Mouse (Mus musculus) adrenal gland, postnatal 10 days (tissue): Measurements from ENCODE around the gene Pms2. TPM values are rescaled to one million over a fixed set of nuclear protein-coding genes. Genes with fewer than 3 reads are reported as not detected.

ENCODE experiments used
- total RNA-seq, 2 experiments: library from RNA; stranded (reverse); gene quantifications; 2 replicates each; pipeline ENCODE4 v1.2.3; 2021

The Pms2 gene
- total RNA-seq, 2 experiments from 2014 or later, result 8.8 to 12.5 TPM

Other genes with a start within 250 kb of the Pms2 start
- gene Usp42, start 177.7 kb upstream of the Pms2 start, total RNA-seq, result 10 to 100 TPM; 11.2 to 13.4 TPM
- 10 to 100 TPM; 30.1 to 32.9 TPM for gene Eif2ak1, start 92.2 kb upstream of the Pms2 start, total RNA-seq
- not detected for gene Ankrd61, start 12.3 kb upstream of the Pms2 start, total RNA-seq
- gene Aimp2, start 117 bp upstream of the Pms2 start, total RNA-seq, result 10 to 100 TPM; 34.3 to 38.6 TPM
- gene Gm42421, start 18.2 kb downstream of the Pms2 start, total RNA-seq, result not detected
- gene Rsph10b, start 23.1 kb downstream of the Pms2 start, total RNA-seq, result 1 to 10 TPM in 1 of 2 experiments, under 1 TPM in 1; 0.78 to 1.2 TPM
- gene Ccz1, start 104.9 kb downstream of the Pms2 start, total RNA-seq, result 10 to 100 TPM; 56.7 to 56.9 TPM
- gene Ocm, start 116.7 kb downstream of the Pms2 start, total RNA-seq, result not detected
- 10 to 100 TPM; 21.9 to 24.4 TPM for gene Lmtk2, start 190.5 kb downstream of the Pms2 start, total RNA-seq